Mouse (Mus musculus) CH12.LX (cell line): ENCODE data around the gene Aldh6a1. TPM values are rescaled to one million over a fixed set of nuclear protein-coding genes. Genes with fewer than 3 reads are reported as not detected.

Experiments
- DNase-seq: peaks from one replicate; pipeline ENCODE4 v3.0.0-alpha.2; 2013; ENCODE audit errors: extremely low read depth
- H3K27ac ChIP-seq: 2 replicates; pipeline ENCODE4 v1.5.1; 2012; ENCODE audit warnings: low read depth, mild to moderate bottlenecking, control low read depth, moderate library complexity; ENCODE audit not compliant: insufficient read depth
- H3K27me3 ChIP-seq: replicated peaks from 2 replicates; pipeline ENCODE3; 2012; ENCODE audit warnings: inconsistent platforms
- H3K36me3 ChIP-seq, 2 experiments: replicated peaks in 1 of 2; 2 replicates each; pipeline versions ENCODE3 to v1.6.1; 2012; ENCODE audit warnings: inconsistent platforms in 1 of 2, low read length in 1 of 2, mild to moderate bottlenecking in 1 of 2, mixed read lengths in 1 of 2, moderate library complexity in 1 of 2; ENCODE audit not compliant: control insufficient read depth in 1 of 2, insufficient read depth in 1 of 2
- H3K4me1 ChIP-seq, 2 experiments: 2 replicates each; pipeline ENCODE4 v1.6.1; 2012; ENCODE audit warnings: inconsistent platforms in 1 of 2, moderate library complexity in 1 of 2; ENCODE audit not compliant: insufficient read depth in 2 of 2, control insufficient read depth in 1 of 2
- H3K4me2 ChIP-seq: 2 replicates; pipeline ENCODE4 v1.6.1; 2012; ENCODE audit warnings: low read depth, mild to moderate bottlenecking, control low read depth; ENCODE audit not compliant: poor library complexity, insufficient read depth, severe bottlenecking
- H3K4me3 ChIP-seq, 3 experiments: fragments of 150-350 bp in 1 of 3; sonication (generic) in 1 of 3; replicated peaks in 1 of 3; 2 replicates each; pipeline versions ENCODE3 to v1.5.1; 2011 to 2012; ENCODE audit warnings: low read depth in 2 of 3, low read length in 2 of 3, mild to moderate bottlenecking in 2 of 3, moderate library complexity in 2 of 3, control low read depth in 1 of 3, improper control_type of control experiment in 1 of 3, inconsistent platforms in 1 of 3, mixed read lengths in 1 of 3; ENCODE audit not compliant: poor library complexity in 1 of 3
- H3K79me2 ChIP-seq: replicated peaks from 2 replicates; pipeline ENCODE4 v1.6.1; 2012; ENCODE audit warnings: mild to moderate bottlenecking, moderate library complexity; ENCODE audit not compliant: control insufficient read depth, poor library complexity, insufficient read depth, severe bottlenecking; ENCODE audit errors: extremely low read depth
- H3K9ac ChIP-seq: 2 replicates; pipeline ENCODE4 v1.6.1; 2012; ENCODE audit warnings: low read depth, mild to moderate bottlenecking, control low read depth, moderate library complexity; ENCODE audit not compliant: insufficient read depth
- H3K9me3 ChIP-seq: replicated peaks from 2 replicates; pipeline ENCODE3; 2012; ENCODE audit warnings: low read length, inconsistent platforms, mixed read lengths
- BHLHE40 ChIP-seq: IDR thresholded peaks from 2 replicates; pipeline ENCODE4 v1.6.1; 2011; ENCODE audit warnings: mild to moderate bottlenecking, low read depth, low read length, improper control_type of control experiment
- CHD1 ChIP-seq: IDR thresholded peaks from 2 replicates; pipeline ENCODE4 v1.6.1; 2012; ENCODE audit warnings: low read depth, low read length, improper control_type of control experiment, inconsistent platforms
- CHD2 ChIP-seq: IDR thresholded peaks from 2 replicates; pipeline ENCODE4 v1.6.1; 2011; ENCODE audit warnings: low read length, improper control_type of control experiment
- E2F4 ChIP-seq: IDR thresholded peaks from 2 replicates; pipeline ENCODE4 v1.6.1; 2011; ENCODE audit warnings: low read depth, low read length, improper control_type of control experiment; ENCODE audit not compliant: insufficient replicate concordance
- HCFC1 ChIP-seq: IDR thresholded peaks from 2 replicates; pipeline ENCODE4 v1.6.1; 2012; ENCODE audit warnings: low read depth, mild to moderate bottlenecking, inconsistent platforms, low read length, improper control_type of control experiment
- IRF4 ChIP-seq: IDR thresholded peaks from 2 replicates; pipeline ENCODE4 v1.6.1; 2014; ENCODE audit warnings: low read depth, mild to moderate bottlenecking, inconsistent platforms, low read length, improper control_type of control experiment
- JUN ChIP-seq: IDR thresholded peaks from 2 replicates; pipeline ENCODE4 v1.6.1; 2011; ENCODE audit warnings: low read depth, mild to moderate bottlenecking, low read length, improper control_type of control experiment, moderate library complexity; ENCODE audit not compliant: insufficient read depth
- JUND ChIP-seq: conservative IDR thresholded peaks from 2 replicates; pipeline ENCODE4 v1.6.1; 2011; ENCODE audit warnings: low read depth, low read length, improper control_type of control experiment
- MAFK ChIP-seq: IDR thresholded peaks from 2 replicates; pipeline ENCODE4 v1.6.1; 2011; ENCODE audit warnings: low read length, improper control_type of control experiment; ENCODE audit not compliant: insufficient replicate concordance
- MAZ ChIP-seq: IDR thresholded peaks from 2 replicates; pipeline ENCODE4 v1.6.1; 2012; ENCODE audit warnings: low read depth, mild to moderate bottlenecking, inconsistent platforms, low read length, improper control_type of control experiment, moderate library complexity
- MEF2A ChIP-seq: IDR thresholded peaks from 2 replicates; pipeline ENCODE4 v1.6.1; 2014; ENCODE audit warnings: low read depth, mild to moderate bottlenecking, inconsistent platforms, low read length, improper control_type of control experiment, borderline replicate concordance
- MXI1 ChIP-seq: IDR thresholded peaks from 2 replicates; pipeline ENCODE4 v1.6.1; 2011; ENCODE audit warnings: mild to moderate bottlenecking, low read depth, low read length, improper control_type of control experiment
- NELFE ChIP-seq: IDR thresholded peaks from 2 replicates; pipeline ENCODE4 v1.6.1; 2011; ENCODE audit warnings: low read depth, low read length, improper control_type of control experiment
- NRF1 ChIP-seq: IDR thresholded peaks from 2 replicates; pipeline ENCODE4 v1.6.1; 2014; ENCODE audit warnings: low read depth, mild to moderate bottlenecking, inconsistent platforms, low read length, improper control_type of control experiment, moderate library complexity
- PAX5 ChIP-seq: IDR thresholded peaks from 2 replicates; pipeline ENCODE4 v1.6.1; 2012; ENCODE audit warnings: low read length, inconsistent platforms, mixed read lengths
- POLR2A ChIP-seq: IDR thresholded peaks from 2 replicates; pipeline ENCODE4 v1.6.1; 2011; ENCODE audit warnings: low read depth, mild to moderate bottlenecking, improper control_type of control experiment, low read length
- POLR2AphosphoS2 ChIP-seq: IDR thresholded peaks from 2 replicates; pipeline ENCODE4 v1.6.1; 2011; ENCODE audit warnings: low read depth, low read length, improper control_type of control experiment
- RAD21 ChIP-seq: IDR thresholded peaks from 2 replicates; pipeline ENCODE4 v1.6.1; 2011; ENCODE audit warnings: low read depth, mild to moderate bottlenecking, low read length, improper control_type of control experiment, moderate library complexity
- RCOR1 ChIP-seq: conservative IDR thresholded peaks from 2 replicates; pipeline ENCODE4 v1.6.1; 2012; ENCODE audit warnings: low read depth, mild to moderate bottlenecking, inconsistent platforms, low read length, improper control_type of control experiment
- SIN3A ChIP-seq: IDR thresholded peaks from 2 replicates; pipeline ENCODE4 v1.6.1; 2012; ENCODE audit warnings: low read length, improper control_type of control experiment, inconsistent platforms
- SMC3 ChIP-seq: IDR thresholded peaks from 2 replicates; pipeline ENCODE4 v1.6.1; 2011; ENCODE audit warnings: low read depth, low read length, improper control_type of control experiment
- UBTF ChIP-seq: IDR thresholded peaks from 2 replicates; pipeline ENCODE4 v1.6.1; 2012; ENCODE audit warnings: low read depth, mild to moderate bottlenecking, inconsistent platforms, low read length, improper control_type of control experiment, moderate library complexity
- USF1 ChIP-seq: IDR thresholded peaks from 2 replicates; pipeline ENCODE4 v1.6.1; 2014; ENCODE audit warnings: low read depth, mild to moderate bottlenecking, inconsistent platforms, low read length, improper control_type of control experiment
- ZC3H11A ChIP-seq: IDR thresholded peaks from 2 replicates; pipeline ENCODE4 v1.6.1; 2012; ENCODE audit warnings: low read depth, mild to moderate bottlenecking, inconsistent platforms, low read length, improper control_type of control experiment
- ZKSCAN1 ChIP-seq: IDR thresholded peaks from 2 replicates; pipeline ENCODE4 v1.6.1; 2012; ENCODE audit warnings: low read depth, inconsistent platforms, low read length, improper control_type of control experiment, borderline replicate concordance
- ZMIZ1 ChIP-seq: IDR thresholded peaks from 2 replicates; pipeline ENCODE4 v1.6.1; 2012; ENCODE audit warnings: low read depth, mild to moderate bottlenecking, inconsistent platforms, low read length, improper control_type of control experiment
- ZNF384 ChIP-seq: IDR thresholded peaks from 2 replicates; pipeline ENCODE4 v1.6.1; 2012; ENCODE audit warnings: low read depth, low read length, improper control_type of control experiment, inconsistent platforms
- dilution Hi-C: fragments of 300-500 bp; cut with MboI; formaldehyde crosslinking; loops from 2 replicates; pipeline ENCODE4 v1.14.3; 2020; ENCODE audit warnings: low sequenced_read_pairs; ENCODE audit not compliant: extremely low pct_unique_long_range_greater_than_20kb, extremely low pct_ligation_motif_present
- in situ Hi-C: fragments of 300-500 bp; cut with MboI; formaldehyde crosslinking; loops from 3 replicates; pipeline ENCODE4 v1.14.3; 2019; ENCODE audit warnings: low sequenced_read_pairs, low pct_ligation_motif_present, low pct_unique_long_range_greater_than_20kb, mixed read lengths
- polyA plus RNA-seq: library from polyadenylated mRNA; unstranded; fragments of >175 nt; gene quantifications from 2 replicates; pipeline ENCODE4 v1.2.1, GENCODE M21; 2012; ENCODE audit warnings: low read depth; ENCODE audit not compliant: insufficient read length
- total RNA-seq, 2 experiments: library from RNA; depleted of rRNA; stranded (reverse); fragments of 300-350 nt in 1 of 2; fragments of >200 nt in 1 of 2; gene quantifications; 2 replicates each; pipeline ENCODE4 v1.2.3; 2012 to 2014

The Aldh6a1 gene
- total and polyA plus RNA-seq, 3 experiments: 1.6 to 4.6 (median 2.2) TPM

DNA sequence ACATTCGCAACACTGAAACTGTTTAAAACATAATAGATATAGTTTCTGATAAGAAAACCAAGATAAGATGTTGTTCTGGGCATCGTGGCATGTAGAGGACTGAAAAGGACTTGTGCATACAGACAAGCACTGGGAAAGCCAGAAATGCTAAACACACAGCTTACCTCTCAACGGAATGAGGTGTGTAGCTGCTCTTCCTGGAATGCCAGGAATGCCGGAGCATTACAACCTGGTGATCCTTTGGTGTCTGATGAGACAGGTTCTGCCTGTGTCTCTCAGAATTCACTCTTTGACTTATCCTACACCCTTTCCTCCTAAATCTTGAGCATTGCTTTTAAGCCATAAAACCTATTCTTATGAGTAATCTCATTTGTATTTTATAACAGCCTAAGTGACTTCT is 8.3 kb downstream of the Aldh6a1 start:
- TF ChIP-seq HCFC1 (no peak), E2F4 (no peak), ZC3H11A (no peak), BHLHE40 (no peak), MAZ (no peak), UBTF (no peak), SMC3 (no peak), USF1 (no peak), MAFK (no peak), ZMIZ1 (no peak), ZNF384 (no peak), IRF4 (no peak), SIN3A (no peak), NELFE (no peak), POLR2A (no peak), RAD21 (no peak), CHD2 (no peak), ZKSCAN1 (no peak), RCOR1 (no peak), MXI1 (no peak)
- dilution Hi-C loops: no loop called here
- no peaks in the 10 kb centered on the region for H3K9me3 ChIP-seq
- DNase-seq: no peak
- H3K4me2 ChIP-seq: no peak overlapping the region
- in situ Hi-C loops: no loop called here
- H3K79me2 ChIP-seq: no peaks in the 10 kb centered on the region
- H3K27ac ChIP-seq: no peak overlapping the region
- no peak overlapping the region for H3K4me3 ChIP-seq
- no peak overlapping the region for H3K9ac ChIP-seq
- peaks cover 6% of the 10 kb centered on the region for H3K27me3 ChIP-seq
- H3K4me1 ChIP-seq: no peaks in the 10 kb centered on the region
- no peaks in the 10 kb centered on the region for H3K36me3 ChIP-seq

DNA sequence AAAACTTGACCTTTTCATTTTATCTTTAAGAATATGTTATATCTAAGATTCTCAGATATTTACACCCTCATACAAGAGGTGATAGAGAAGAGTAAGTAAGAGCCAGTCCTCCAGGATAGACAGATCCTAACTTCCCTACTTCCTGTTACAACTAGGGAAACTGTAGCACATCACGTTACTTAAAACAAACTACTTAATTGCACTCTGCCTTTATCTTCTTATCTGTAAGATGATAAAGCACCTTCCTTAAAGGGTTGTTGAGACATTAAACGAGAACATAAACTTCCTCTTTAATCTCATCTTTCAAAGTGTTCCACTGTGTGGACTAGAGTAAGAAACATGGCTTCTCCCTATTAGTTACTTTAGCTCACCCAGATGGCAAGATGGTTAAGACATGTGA is 12.1 kb downstream of the Aldh6a1 start:
- Histone ChIP-seq H3K4me1 (no peaks in the 10 kb centered on the region), H3K27me3 (no peaks in the 10 kb centered on the region), H3K9me3 (no peaks in the 10 kb centered on the region), H3K36me3 (no peaks in the 10 kb centered on the region), H3K4me3 (no peak overlapping the region), H3K4me2 (no peak overlapping the region), H3K27ac (no peak overlapping the region), H3K9ac (no peak overlapping the region), H3K79me2 (no peaks in the 10 kb centered on the region)
- TF ChIP-seq POLR2AphosphoS2 (no peak), MEF2A (no peak), RAD21 (no peak), USF1 (no peak), JUN (no peak), UBTF (no peak), CHD1 (no peak), MAZ (no peak), PAX5 (no peak), JUND (no peak), NRF1 (no peak)
- in situ Hi-C loops (no loop called here), dilution Hi-C loops (no loop called here)
- no peak for DNase-seq
